Mouse (Mus musculus) megakaryocyte, adult 5-6 weeks (primary cell): ENCODE results near the gene Gm42906. TPM values are rescaled to one million over a fixed set of nuclear protein-coding genes. Genes with fewer than 3 reads are reported as not detected.

ENCODE experiments used
- ATAC-seq: 2 replicates; pipeline ENCODE4 v1.8.0; 2016; ENCODE audit warnings: mild to moderate bottlenecking, inconsistent platforms; ENCODE audit not compliant: poor library complexity, severe bottlenecking
- total RNA-seq, 2 experiments: library from RNA; stranded (forward) in 1 of 2; stranded (reverse) in 1 of 2; fragments of 153-499, 151-499 nt in 1 of 2; fragments of 221-1000, 200-1000 nt in 1 of 2; gene quantifications; 2 replicates each; pipeline versions ENCODE4 v1.2.3 to v1.2.4; 2015 to 2017

Gene Gm42906
- total RNA-seq (2015) (not detected in 2 replicates), total RNA-seq (2017) (not detected in 2 replicates)

GRCm38 (mm10) chr5:151428113-151428756 is at the start of gene Gm42906:
TSS of gene Gm42906 (minus strand) at chr5:151428163.
- no peak for ATAC-seq

DNA sequence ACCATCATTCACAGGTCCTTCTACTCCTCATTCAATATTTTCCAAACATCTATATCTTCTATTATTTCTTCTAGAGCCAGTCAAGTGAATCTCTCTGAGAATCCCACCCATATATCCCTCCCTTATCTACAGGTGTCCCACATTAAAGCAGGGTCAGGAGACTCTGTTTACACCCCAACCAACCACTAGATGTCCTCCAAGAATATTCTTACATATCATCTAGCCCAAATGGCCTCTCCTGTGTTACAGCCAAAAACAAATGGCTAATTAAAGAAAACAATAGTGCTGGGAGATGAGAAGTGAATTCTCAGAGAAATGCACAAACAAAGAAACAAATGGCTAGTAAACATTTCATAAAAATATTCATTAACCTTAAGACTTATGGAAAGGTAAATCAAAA is 17.7 kb upstream of the Gm42906 start:
- no peak for ATAC-seq

- no peak for ATAC-seq
These were observed 7.1 kb upstream of the Gm42906 start for GRCm38 (mm10) chr5:151435106-151435505.

GRCm38 (mm10) chr5:151426466-151426865 is 1.5 kb downstream of the Gm42906 start:
- ATAC-seq, result no peak

DNA sequence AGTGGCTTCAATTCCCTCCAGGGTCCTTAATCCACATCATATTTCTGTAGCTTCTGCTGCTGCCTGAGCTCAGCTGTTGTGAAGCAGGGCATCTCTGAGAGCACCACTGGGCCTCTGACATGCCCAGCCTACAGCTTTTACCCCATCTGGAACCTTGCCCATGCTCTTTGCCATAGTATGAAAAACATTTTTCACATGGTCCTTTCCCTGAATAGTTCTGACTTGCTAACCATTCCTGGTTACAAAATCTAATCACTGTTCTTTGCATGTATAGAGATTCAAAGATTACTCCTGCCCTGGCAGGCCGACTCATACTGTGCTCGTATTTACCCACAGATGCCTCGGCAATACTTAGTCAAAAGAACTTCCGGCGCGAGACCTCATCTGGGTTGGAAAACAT is 5.3 kb downstream of the Gm42906 start:
- ATAC-seq, result no peak

- no peak for ATAC-seq
These were observed 6.1 kb downstream of the Gm42906 start for GRCm38 (mm10) chr5:151421859-151422258.

DNA sequence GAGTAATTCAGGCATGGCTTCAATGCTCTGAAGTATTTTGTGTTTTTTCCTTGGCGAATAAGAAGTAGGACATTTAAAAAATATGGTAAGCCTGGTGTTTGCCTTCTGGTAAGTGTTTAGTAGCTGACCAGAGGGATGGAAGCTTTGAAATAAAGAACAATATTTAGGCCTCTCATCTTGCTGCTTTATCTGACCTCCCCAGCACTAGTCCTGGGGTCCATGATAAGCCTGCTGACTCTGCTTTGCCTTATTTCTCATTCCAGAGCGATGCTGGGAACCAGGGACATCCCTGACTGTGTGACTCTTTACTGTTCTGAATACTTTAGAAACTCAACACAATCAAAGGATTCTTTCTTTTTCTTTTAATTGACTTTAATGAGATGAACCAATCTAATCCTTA is 9.4 kb downstream of the Gm42906 start:
- ATAC-seq, result no peak

DNA sequence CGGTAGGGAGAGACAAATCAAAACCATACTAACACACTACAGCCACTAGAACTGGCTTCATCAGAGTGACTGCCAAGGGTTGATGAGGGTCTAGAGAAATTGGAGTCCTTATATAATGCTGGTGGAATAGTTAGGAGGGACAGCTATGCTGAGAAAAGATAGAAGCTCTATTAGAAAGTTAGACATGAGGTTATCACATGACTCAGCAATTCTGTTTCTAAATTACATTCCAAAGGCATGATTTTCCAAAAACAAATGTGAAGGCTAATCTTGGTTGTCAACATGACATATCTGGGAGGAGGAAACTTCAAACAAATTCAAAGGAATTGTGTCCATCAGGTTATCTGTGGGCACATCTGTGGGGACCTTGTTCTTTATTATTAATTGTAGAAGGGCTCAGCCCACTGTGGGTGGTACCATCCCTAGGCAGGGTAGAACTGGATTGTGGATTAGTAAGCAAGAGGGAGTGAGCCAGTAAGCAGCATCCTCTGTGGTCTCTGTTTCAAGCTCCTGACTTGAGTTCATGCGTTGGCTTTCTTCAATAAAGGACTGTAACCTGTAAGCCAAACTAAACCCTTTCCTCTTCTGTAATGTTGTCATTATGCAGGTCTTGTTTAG is 10.4 kb downstream of the Gm42906 start:
- ATAC-seq, result no peak

DNA sequence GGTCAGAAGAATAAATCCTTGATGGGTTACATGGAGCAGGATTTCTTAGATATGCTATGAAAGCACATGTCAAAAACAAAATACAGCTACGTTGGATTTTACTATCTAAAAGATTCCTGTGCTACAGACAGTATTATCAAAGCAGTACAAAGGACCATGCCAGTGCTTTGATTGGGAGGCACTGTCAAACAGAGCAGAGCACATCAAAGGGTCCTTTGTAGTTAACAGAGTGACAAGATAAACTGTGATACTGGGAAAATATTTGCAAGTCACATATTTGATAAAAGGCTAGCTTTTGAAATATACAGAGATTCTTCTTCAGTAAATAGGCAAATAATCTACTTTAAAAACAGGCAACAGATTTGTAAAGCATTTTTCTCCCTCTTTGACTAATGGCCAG is 11.0 kb downstream of the Gm42906 start:
- no peak for ATAC-seq

- ATAC-seq, result no peak
These were observed 14.3 kb downstream of the Gm42906 start for GRCm38 (mm10) chr5:151413617-151414016.

DNA sequence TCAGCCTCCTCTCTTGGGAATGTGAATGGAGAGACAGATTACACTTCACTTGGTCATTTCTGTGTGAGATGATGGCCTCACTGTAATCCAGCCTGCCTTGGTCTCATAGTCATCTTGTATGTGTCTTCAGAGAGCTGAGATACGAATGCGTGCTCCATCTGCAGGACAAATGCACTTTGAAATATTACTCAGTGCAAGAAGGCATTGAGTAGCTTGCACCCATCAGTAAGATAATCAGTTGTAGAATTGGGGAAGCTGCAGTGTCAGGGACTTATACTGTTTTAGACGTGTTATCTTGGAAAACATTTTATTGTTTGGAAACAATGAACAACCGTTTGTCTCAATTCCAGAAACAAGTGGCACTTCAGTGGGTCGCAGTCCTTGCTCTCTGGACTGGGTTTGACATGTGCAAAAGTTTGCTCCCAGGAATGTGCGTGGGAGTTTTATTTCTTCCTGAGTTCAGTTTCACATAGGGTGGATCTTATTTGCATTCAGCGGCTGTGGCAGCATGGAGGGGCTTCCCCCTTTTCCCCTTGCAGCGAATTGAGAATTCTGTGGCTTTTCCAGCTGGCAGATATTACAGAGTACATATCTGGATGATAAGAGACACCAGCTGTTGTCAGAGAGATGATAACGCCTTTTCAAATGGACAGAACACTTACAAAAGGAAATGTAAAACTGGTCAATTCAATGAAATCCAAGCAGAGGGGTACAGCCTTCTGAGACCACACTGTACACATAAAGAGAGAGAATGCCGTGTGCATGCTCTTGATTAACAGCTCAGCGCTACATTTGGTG is 15.1 kb downstream of the Gm42906 start:
- no peak for ATAC-seq

GRCm38 (mm10) chr5:151410006-151410405 is 18.0 kb downstream of the Gm42906 start:
- ATAC-seq, result no peak

DNA sequence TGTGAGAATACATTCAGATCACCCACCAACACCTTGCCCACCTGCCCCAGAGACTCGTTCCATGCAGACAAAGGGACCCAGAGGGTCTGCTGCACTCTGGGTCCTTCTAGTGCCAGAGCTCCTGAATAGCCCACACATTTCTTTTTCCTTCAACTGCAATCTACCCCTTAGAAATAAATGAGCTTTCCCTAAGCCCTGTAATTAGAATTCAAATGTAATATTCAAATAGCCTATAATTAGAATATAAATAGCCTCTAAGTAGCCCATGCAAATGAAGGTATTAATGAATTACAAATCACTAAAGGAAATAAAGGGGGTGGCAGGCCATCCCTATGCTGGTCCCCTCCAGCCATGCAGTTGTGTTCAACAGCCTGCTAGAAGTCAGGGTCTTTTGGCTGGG is 18.7 kb downstream of the Gm42906 start:
- no peak for ATAC-seq

DNA sequence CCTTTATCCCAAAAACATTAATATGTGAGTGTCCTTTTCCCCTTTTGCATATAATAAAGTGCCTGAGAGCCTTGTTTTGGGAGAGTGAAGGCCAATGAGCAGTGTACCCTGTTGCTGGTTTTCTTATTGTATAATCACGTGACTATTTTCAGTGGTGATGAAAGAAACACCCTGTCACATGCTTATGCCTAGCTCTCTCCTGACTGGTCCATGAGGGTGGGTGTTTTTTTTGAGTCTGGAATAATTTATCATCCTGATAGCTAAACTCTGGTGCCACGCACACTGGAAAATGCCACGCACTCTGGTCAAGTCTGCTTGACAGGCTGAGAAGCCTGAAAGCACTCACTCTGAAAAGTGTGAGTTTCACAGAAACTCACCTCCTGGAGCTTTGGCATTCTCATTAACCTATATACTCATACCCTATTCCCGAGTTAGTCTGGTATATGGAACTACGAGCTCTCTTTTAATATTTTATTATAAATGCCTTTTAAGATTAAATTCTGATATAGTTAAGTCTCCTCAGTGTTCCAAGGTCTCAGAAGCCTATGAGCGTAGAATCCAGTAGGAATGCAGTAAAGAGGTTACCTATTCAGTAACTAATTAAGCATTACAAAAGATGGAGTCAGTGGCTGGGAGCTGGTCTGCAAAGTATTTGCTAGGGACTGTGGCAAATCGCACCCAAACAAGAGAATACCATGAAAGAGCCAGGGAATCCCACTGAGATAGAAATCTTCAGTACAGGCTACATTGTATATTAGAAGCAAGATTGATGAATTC is 19.7 kb downstream of the Gm42906 start:
- no peak for ATAC-seq

- no peak for ATAC-seq
These were observed 20.5 kb downstream of the Gm42906 start for GRCm38 (mm10) chr5:151407493-151407892.

DNA sequence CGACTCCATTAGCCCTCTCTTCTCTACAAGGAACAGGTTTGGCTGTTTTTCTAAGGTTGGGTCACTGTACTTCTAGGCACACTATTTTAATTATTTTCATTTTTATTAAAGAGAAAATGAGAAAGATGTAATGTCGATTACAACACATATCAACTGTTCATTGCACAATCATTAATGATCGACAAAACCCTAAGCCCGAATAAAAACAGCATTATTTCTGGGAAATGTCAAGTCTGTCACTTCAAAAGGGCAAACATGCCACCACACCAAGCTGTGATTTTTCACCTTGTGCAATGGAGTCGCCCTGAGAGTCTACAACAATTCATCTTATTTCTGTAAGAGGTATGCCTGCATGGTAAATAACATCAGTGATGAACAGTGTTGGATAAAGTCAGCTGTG is 21.7 kb downstream of the Gm42906 start:
- ATAC-seq, result no peak

GRCm38 (mm10) chr5:151405314-151405903 is 22.6 kb downstream of the Gm42906 start:
- no peak for ATAC-seq

DNA sequence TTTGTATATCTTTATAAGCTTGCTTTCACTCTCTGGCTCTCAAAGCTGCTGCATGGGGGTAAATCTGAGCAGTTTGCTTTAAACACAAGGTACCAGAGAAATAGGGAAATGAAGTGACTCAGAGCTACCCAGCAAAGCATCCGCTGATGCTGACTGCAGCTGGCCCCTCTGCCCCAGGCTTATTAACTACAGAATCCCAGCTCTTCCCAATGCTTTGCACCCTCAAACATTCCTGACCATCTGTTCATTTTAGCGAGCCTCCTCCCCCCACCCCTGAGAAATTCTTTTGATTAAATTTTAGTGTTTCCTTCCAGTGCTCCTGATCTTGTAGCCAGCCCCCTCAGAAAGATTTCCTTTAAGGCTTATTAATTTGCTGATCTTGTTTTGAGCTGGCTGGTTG is 24.4 kb downstream of the Gm42906 start:
- no peak for ATAC-seq

GRCm38 (mm10) chr5:151400557-151400944 is 27.4 kb downstream of the Gm42906 start:
- ATAC-seq, result peak; percentile 60; the same call in 1 of the 2 replicates

DNA sequence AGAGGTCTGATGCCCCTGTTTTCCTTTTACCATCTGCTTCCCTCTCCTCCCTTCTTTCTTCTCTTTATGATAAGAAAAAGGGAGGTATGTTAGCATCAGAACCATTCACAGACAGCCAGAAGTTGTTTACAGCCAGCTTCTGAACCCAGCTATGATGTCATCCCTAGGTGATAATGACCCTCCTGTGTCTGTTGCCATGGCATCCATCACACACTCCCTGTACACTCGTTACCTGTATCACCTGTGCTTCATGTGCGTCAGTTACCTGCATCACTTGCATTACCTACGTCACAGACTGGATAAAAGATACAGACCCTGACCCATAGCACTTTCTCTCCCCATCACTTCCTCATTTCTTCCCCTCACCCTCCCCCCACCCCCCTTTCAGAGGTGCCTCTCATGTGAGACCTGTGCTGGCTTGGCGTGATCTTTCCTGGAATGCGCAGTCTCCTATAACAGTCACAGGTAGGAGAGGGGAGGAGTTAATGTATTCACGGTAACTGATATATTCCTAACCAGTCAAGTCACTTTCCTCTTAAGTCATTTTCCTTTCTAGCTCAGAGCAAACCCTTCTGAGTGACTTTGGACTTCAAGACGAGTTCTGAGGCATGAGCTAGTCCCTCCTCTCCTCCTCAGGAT is 27.9 kb downstream of the Gm42906 start:
- ATAC-seq, result no peak
